Mouse (Mus musculus) kidney, adult 2 months (tissue): Measurements from ENCODE around the gene Palm. TPM values are rescaled to one million over a fixed set of nuclear protein-coding genes. Genes with fewer than 3 reads are reported as not detected.
A peak's percentile ranks its signal among the peaks of the same experiment; 100 is the strongest.

Experiments used
- DNase-seq: peaks from one replicate; pipeline ENCODE4 v3.0.0; 2021
- H3K27ac ChIP-seq: fragments of 200-500 bp; 2 replicates; pipeline ENCODE4 v1.5.1; 2012; ENCODE audit warnings: low read depth, low read length, control low read depth, inconsistent platforms; ENCODE audit not compliant: insufficient read depth
- H3K27me3 ChIP-seq: fragments of 200-500 bp; replicated peaks from 2 replicates; pipeline ENCODE4 v1.6.1; 2012; ENCODE audit warnings: mild to moderate bottlenecking, moderate library complexity, low read length, inconsistent platforms; ENCODE audit not compliant: control insufficient read depth, insufficient read depth
- H3K36me3 ChIP-seq: fragments of 200-500 bp; 2 replicates; pipeline ENCODE4 v1.6.1; 2012; ENCODE audit warnings: mild to moderate bottlenecking, moderate library complexity, low read length, inconsistent platforms; ENCODE audit not compliant: control insufficient read depth, insufficient read depth
- H3K4me1 ChIP-seq: fragments of 200-500 bp; 2 replicates; pipeline ENCODE4 v1.6.1; 2011; ENCODE audit warnings: low read length; ENCODE audit not compliant: control insufficient read depth, insufficient read depth
- H3K4me3 ChIP-seq: fragments of 200-500 bp; 2 replicates; pipeline ENCODE4 v1.5.1; 2011; ENCODE audit warnings: mild to moderate bottlenecking, low read depth, low read length, control low read depth; ENCODE audit not compliant: insufficient read depth
- CTCF ChIP-seq: fragments of 200-500 bp; conservative IDR thresholded peaks from 2 replicates; pipeline ENCODE4 v1.5.1; 2011; ENCODE audit warnings: low read depth, mild to moderate bottlenecking, control low read depth, low read length, moderate library complexity, mixed read lengths; ENCODE audit not compliant: insufficient read depth, insufficient read length
- POLR2A ChIP-seq: fragments of 200-500 bp; IDR thresholded peaks from one replicate; pipeline ENCODE4 v1.6.1; 2011; ENCODE audit warnings: low read depth, low read length, control low read depth
- WGBS: fragments of 180-500 bp; shearing (Covaris S2); methylation state at CpG from one replicate; pipeline ENCODE4 v1.1.7; 2018; 5-methylcytosine and 5-hydroxymethylcytosine counted together
- polyA plus RNA-seq: library from polyadenylated mRNA; depleted of rRNA; stranded (reverse); fragments of >200 nt; gene quantifications from 2 replicates; pipeline ENCODE4 v1.2.3, GENCODE M21; 2012

Palm gene
- polyA plus RNA-seq, 1 experiment, result 110 TPM

DNA sequence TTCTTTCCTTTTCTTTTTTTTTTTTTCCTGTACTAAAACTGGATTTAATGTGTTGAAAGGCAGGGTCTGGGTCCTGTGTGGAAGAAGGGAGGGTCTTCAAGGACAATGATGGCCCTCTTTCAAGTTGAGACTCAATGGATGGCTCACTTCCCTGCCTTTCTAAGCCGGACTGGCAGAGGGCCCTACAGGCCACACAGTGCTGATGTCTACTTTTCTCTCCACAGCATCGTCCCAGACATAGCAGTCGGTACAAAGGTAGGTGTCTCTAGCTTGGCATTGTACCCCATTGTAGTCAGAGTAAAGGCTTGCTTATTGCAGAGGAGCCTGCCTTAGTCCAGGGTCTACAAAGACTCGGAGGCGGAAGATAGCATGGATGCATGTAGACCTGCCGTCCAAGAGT lies 62.9 kb downstream of the Palm start:
- WGBS, result 8% methylated on average over 6 of the region's 6 CpGs
- peak; percentile 30 for DNase-seq
- peaks cover 71% of the 10 kb centered on the region for H3K4me1 ChIP-seq

DNA sequence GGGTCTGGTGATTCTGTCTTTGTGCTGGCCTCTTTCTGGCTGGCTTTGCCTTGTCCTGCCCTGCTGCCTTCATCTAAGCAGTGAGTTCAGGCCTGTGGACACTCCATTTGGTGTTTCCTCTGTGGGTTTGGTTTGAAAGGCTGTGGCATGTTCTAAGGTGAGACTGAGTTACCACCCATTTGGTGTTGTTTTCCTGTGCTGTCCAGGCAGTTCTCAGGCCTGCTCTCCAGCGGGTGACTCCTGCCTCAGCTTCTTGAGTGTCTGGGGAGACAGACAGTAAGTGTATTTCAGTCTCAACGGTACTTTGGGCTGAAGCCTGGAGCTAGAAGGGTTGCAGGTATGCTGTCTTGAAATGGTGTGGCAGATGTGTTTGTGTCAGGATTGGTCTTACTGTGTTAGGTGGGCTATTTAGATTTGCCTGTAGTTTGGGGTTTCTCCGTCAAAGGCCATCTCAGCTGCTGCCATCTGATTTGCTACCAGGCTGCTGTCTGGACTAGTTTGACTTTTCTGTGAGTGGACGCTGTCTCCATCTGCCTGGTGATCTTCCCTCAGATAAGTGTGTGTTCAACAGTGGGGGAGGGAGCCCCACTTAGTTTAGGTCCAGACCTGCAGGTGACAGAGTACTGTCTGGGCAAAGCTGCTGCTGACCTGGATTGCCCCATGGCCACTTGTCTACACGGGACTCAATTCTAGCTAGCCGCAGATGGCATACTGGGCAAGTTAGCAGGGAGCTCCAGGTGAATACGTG lies 63.5 kb downstream of the Palm start:
- 7% methylated on average over 7 of the region's 7 CpGs for WGBS
- H3K27ac ChIP-seq, result peak overlapping the region; percentile 61
- TF ChIP-seq POLR2A (no peak), CTCF (no peak)
- no peaks in the 10 kb centered on the region for H3K27me3 ChIP-seq
- H3K4me1 ChIP-seq, result peaks cover 71% of the 10 kb centered on the region
- DNase-seq, result no peak
- H3K36me3 ChIP-seq, result peaks cover 20% of the 10 kb centered on the region
- H3K4me3 ChIP-seq, result peak overlapping the region; percentile 78

More for the DNA sequence above, 62.9 kb downstream of the Palm start:
- no peaks in the 10 kb centered on the region for H3K27me3 ChIP-seq
- peak overlapping the region; percentile 61 for H3K27ac ChIP-seq
- no peak for TF ChIP-seq CTCF
- TF ChIP-seq POLR2A, result no peak
- H3K4me3 ChIP-seq, result peak overlapping the region; percentile 78
- H3K36me3 ChIP-seq, result peaks cover 18% of the 10 kb centered on the region

DNA sequence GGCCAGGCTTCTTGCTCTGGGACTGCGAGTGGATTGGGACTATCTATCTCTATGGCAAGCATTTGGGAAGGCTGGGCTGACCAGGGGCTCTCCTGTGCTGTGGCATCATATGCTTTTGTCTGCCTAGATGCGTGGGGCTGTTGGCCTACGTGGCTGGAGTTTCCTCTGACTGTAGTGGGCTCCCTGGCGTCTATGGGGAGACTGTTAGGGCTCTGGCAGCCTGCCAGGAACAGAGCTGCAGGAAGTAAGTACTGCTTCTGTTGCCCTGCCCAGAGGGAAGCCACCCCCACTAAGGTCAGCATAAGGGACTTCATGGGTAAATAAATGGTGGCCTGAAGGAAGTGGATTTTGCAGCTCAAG lies 64.1 kb downstream of the Palm start:
- TF ChIP-seq POLR2A (no peak), CTCF (no peak)
- no peaks in the 10 kb centered on the region for H3K27me3 ChIP-seq
- peak overlapping the region; percentile 78 for H3K4me3 ChIP-seq
- peak overlapping the region; percentile 61 for H3K27ac ChIP-seq
- peak; percentile 89 for DNase-seq
- 2% methylated on average over 4 of the region's 4 CpGs for WGBS
- H3K4me1 ChIP-seq, result peaks cover 73% of the 10 kb centered on the region
- peaks cover 20% of the 10 kb centered on the region for H3K36me3 ChIP-seq

DNA sequence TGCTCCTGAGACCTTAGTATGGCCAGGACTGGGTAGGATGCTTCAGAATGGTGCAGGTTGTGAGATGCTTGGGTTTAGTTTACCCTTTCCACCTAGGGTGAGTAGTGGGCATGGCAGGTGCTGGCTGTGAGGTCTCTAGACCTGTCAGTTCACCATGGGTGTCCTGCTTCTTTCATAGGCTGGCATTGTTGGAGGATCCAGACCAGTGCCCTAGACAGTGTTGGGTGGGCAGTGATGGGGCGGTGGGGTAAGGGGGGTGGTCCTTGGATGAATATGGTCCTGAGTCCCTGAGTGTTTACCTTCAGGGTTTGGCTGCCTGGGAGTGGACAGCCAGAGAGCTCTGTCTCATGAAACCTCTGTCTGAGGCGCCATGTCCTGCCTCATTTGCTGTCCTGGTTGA lies 64.5 kb downstream of the Palm start:
- peaks cover 20% of the 10 kb centered on the region for H3K36me3 ChIP-seq
- no peak for DNase-seq

DNA sequence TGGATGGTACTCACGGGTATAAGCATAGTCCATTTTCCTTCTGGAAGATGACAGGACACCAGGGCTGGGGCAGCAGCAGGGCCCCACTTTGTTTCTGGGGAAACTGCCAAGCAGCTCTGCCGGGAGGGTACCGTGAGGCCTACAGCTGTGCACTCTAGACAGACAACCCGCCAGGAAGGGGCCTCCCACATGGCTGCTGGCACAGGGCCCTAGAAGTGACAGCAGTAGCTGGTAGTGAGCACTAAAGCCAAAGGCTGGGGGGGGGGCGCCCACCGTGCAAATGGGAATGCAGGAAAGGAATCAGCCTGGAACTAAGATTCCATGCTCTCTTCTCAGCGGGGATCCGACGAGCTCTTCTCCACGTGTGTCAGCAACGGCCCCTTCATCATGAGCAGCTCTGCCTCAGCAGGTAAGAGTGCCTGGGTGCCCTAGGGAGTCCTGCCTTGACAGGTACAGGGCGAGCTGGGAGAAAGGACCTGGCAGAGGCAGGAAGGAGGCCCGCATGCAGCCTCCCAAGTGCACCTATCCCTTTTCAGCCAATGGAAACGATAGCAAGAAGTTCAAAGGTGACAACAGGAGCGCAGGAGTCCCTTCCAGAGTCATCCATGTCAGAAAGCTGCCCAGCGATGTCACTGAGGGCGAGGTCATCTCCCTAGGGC lies 65.2 kb downstream of the Palm start:
- Histone ChIP-seq H3K27me3 (no peaks in the 10 kb centered on the region), H3K4me3 (no peak overlapping the region), H3K4me1 (peaks cover 64% of the 10 kb centered on the region), H3K27ac (peak overlapping the region; percentile 5; the same call in 1 of the 2 replicates), H3K36me3 (peaks cover 20% of the 10 kb centered on the region)
- TF ChIP-seq CTCF (no peak), POLR2A (no peak)
- WGBS, result 16% methylated on average over 17 of the region's 17 CpGs
- DNase-seq, result peak; percentile 85

More for the DNA sequence above, 64.5 kb downstream of the Palm start:
- no peaks in the 10 kb centered on the region for H3K27me3 ChIP-seq
- TF ChIP-seq CTCF (no peak), POLR2A (no peak)
- H3K27ac ChIP-seq, result peak overlapping the region; percentile 4; the same call in 1 of the 2 replicates
- no peak overlapping the region for H3K4me3 ChIP-seq
- peaks cover 68% of the 10 kb centered on the region for H3K4me1 ChIP-seq
- 38% methylated on average over 2 of the region's 2 CpGs for WGBS

DNA sequence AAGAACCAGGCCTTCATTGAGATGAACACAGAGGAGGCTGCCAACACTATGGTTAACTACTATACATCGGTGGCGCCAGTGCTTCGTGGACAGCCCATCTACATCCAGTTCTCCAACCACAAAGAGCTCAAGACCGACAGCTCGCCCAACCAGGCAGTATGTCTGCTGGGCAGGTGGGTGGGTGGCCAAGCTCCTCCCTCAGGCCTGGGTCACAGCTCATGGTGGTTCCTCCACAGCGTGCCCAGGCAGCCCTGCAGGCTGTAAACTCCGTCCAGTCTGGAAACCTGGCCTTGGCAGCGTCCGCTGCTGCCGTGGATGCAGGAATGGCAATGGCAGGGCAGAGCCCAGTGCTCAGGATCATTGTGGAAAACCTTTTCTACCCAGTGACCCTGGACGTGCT lies 65.7 kb downstream of the Palm start:
- Histone ChIP-seq H3K36me3 (peaks cover 20% of the 10 kb centered on the region), H3K27me3 (no peaks in the 10 kb centered on the region), H3K27ac (no peak overlapping the region), H3K4me1 (peaks cover 62% of the 10 kb centered on the region), H3K4me3 (no peak overlapping the region)
- no peak for DNase-seq
- TF ChIP-seq CTCF (no peak), POLR2A (no peak)
- WGBS, result 40% methylated on average over 11 of the region's 11 CpGs
